Comparison of ENCODE assay signal across 9 mouse cellular contexts in genomic region chr12:109449421-109450411, GRCm38 (mm10). TPM values are rescaled to one million over a fixed set of nuclear protein-coding genes. Genes with fewer than 3 reads are reported as not detected.
DNase-seq lines count a peak whose midpoint lies in the region; ATAC-seq and TF ChIP-seq lines count a peak whose summit lies in the region.
"Had no signal": no experiment of that assay in that cellular context is flagged by ENCODE, and none has a peak within 500 bp of the region (broad histone marks: within the 10 kb centered on the region; RNA-seq: fewer than 3 reads in every experiment).

No protein-coding gene starts in this region.

- H3K4me3 ChIP-seq in heart, embryonic 11.5 days (ENCODE audit: low read depth, low read length): peak overlapping the region; percentile 49
- H3K4me3 ChIP-seq in hindbrain, embryonic 14.5 days (replicated peaks; ENCODE audit: low read length): peak overlapping the region; percentile 30
- peak overlapping the region; percentile 30 for H3K4me3 ChIP-seq in midbrain, embryonic 12.5 days

- no peak overlapping the region; the same call in 1 of the 2 replicates for H3K27ac ChIP-seq in heart, embryonic 11.5 days (ENCODE audit: low read depth, low read length)
- H3K27ac ChIP-seq in hindbrain, embryonic 14.5 days: peak overlapping the region; percentile 47
- peak overlapping the region; percentile 77 for H3K27ac ChIP-seq in midbrain, embryonic 12.5 days (replicated peaks)

- H3K4me1 ChIP-seq in heart, embryonic 11.5 days (ENCODE audit: control insufficient read depth, insufficient read depth, low read length): peaks cover 34% of the 10 kb centered on the region
- H3K4me1 ChIP-seq in hindbrain, embryonic 14.5 days (replicated peaks; ENCODE audit: control insufficient read depth, insufficient read depth, low read length): peaks cover 40% of the 10 kb centered on the region
- H3K4me1 ChIP-seq in midbrain, embryonic 12.5 days: peaks cover 64% of the 10 kb centered on the region

- no peaks in the 10 kb centered on the region for H3K36me3 ChIP-seq in heart, embryonic 11.5 days (ENCODE audit: control insufficient read depth, insufficient read depth, low read length)
- no peaks in the 10 kb centered on the region for H3K36me3 ChIP-seq in hindbrain, embryonic 14.5 days (replicated peaks; ENCODE audit: control insufficient read depth, insufficient read depth)
- no peaks in the 10 kb centered on the region for H3K36me3 ChIP-seq in midbrain, embryonic 12.5 days

- H3K4me2 ChIP-seq in heart, embryonic 11.5 days: peak overlapping the region; percentile 82
- peak overlapping the region; percentile 65 for H3K4me2 ChIP-seq in hindbrain, embryonic 14.5 days (replicated peaks)
- peak overlapping the region; percentile 57 for H3K4me2 ChIP-seq in midbrain, embryonic 12.5 days (replicated peaks)

- ATAC-seq in heart, embryonic 11.5 days (replicated peaks; ENCODE audit: insufficient number of reproducible peaks, low FRiP score, low TSS enrichment): 0 out of 2 replicates have a peak, but pooled peaks have one; percentile 11
- ATAC-seq in hindbrain, embryonic 14.5 days (ENCODE audit: low FRiP score): peak; percentile 28; the same call in 1 of the 2 replicates
- ATAC-seq in midbrain, embryonic 12.5 days (ENCODE audit: low FRiP score, low read depth): no peak

- no peak for TF ChIP-seq CTCF in brain, embryonic 14.5 days (IDR thresholded peaks at IDR 0.05; ENCODE audit: borderline replicate concordance, extremely low read depth, insufficient read depth, insufficient read length)

- WGBS in heart, embryonic 11.5 days (ENCODE audit: insufficient replicate concordance): 2% methylated on average over 29 of the region's 30 CpGs
- 1% methylated on average over 30 of the region's 30 CpGs for WGBS in hindbrain, embryonic 14.5 days
- under 1% methylated on average over 30 of the region's 30 CpGs for WGBS in midbrain, embryonic 12.5 days

- H3K27me3 ChIP-seq in heart, embryonic 11.5 days (ENCODE audit: control insufficient read depth, insufficient read depth, low read length): peaks cover 55% of the 10 kb centered on the region
- H3K27me3 ChIP-seq in hindbrain, embryonic 14.5 days (ENCODE audit: control insufficient read depth, insufficient read depth, low read length): peaks cover 71% of the 10 kb centered on the region
- H3K27me3 ChIP-seq in midbrain, embryonic 12.5 days: peaks cover 88% of the 10 kb centered on the region

- no peak for DNase-seq in heart, postnatal 25 days (ENCODE audit: low spot score)
- DNase-seq in brain, embryonic 14.5 days (ENCODE audit: low read depth): peak; percentile 77
- no peak for DNase-seq in hindbrain, embryonic 14.5 days (ENCODE audit: low spot score)
- DNase-seq in spleen, adult 18-20 months: no peak
- no peak for DNase-seq in ovary, postnatal 10 days (ENCODE audit: low spot score)
- no peak for DNase-seq in frontal cortex, postnatal 10 days (ENCODE audit: low spot score in 2 of 2)

- no peak for TF ChIP-seq POLR2A in brain, embryonic 14.5 days (IDR thresholded peaks at IDR 0.05; ENCODE audit: borderline replicate concordance, extremely low read depth, insufficient read depth, insufficient read length, poor library complexity, severe bottlenecking)

- peak overlapping the region; percentile 49; the same call in 1 of the 2 replicates for H3K9ac ChIP-seq in heart, embryonic 11.5 days (ENCODE audit: low read depth, low read length)
- peak overlapping the region; percentile 61 for H3K9ac ChIP-seq in hindbrain, embryonic 14.5 days
- peak overlapping the region; percentile 43; the same call in 1 of the 2 replicates for H3K9ac ChIP-seq in midbrain, embryonic 12.5 days (replicated peaks)

- intact Hi-C loops in heart, postnatal 25 days (cut with DNase I): no loop called here

- no peaks in the 10 kb centered on the region for H3K9me3 ChIP-seq in heart, embryonic 11.5 days (replicated peaks; ENCODE audit: control insufficient read depth, low read length)
- no peaks in the 10 kb centered on the region for H3K9me3 ChIP-seq in hindbrain, embryonic 14.5 days (ENCODE audit: control insufficient read depth, low read length)
- no peaks in the 10 kb centered on the region for H3K9me3 ChIP-seq in midbrain, embryonic 12.5 days

RNA-seq across cellular contexts. Expression of gene Dlk1, which starts 2.9 kb away (rescaled TPM):
- polyA plus RNA-seq in heart, embryonic 11.5 days (2014; fragmentation: Nextera tagmentation; extraction: Ambion mirVana): 54.8 and 67.1 TPM in 2 replicates
- total RNA-seq in heart, postnatal 25 days (2021): under 1 TPM; 0.26 to 0.61 TPM
- polyA plus RNA-seq in brain, embryonic 14.5 days (2012; rRNA removed): 303 and 331 TPM in 2 replicates
- 62.6 and 73.4 TPM in 2 replicates for polyA plus RNA-seq in hindbrain, embryonic 14.5 days (2014; fragmentation: Nextera tagmentation; extraction: Ambion mirVana)
- 87.5 and 95.9 TPM in 2 replicates for polyA plus RNA-seq in midbrain, embryonic 12.5 days (2016; fragmentation: Nextera tagmentation; extraction: Ambion mirVana)
- total RNA-seq: liver, adult 2 months had no signal
